Mouse (Mus musculus) liver, embryonic 11.5 days (tissue): ENCODE measurements around the gene Htr1d. TPM values are rescaled to one million over a fixed set of nuclear protein-coding genes. Genes with fewer than 3 reads are reported as not detected.
A peak's percentile ranks its signal among the peaks of the same experiment; 100 is the strongest.

Source experiments
- ATAC-seq: fragments of 200-750 bp; cut with Nextera tagmentation; replicated peaks from 2 replicates; pipeline ENCODE4 v1.8.0; 2017; ENCODE audit warnings: moderate number of reproducible peaks, mild to moderate bottlenecking, moderate TSS enrichment, moderate library complexity; ENCODE audit not compliant: low FRiP score
- DNase-seq: peaks from one replicate; pipeline ENCODE4 v3.0.0-alpha.2; 2017; ENCODE audit warnings: low spot score
- H3K27ac ChIP-seq: fragments of 300-500 bp; sonication (generic); 2 replicates; pipeline ENCODE4 v1.5.1; 2014; ENCODE audit warnings: mild to moderate bottlenecking, low read depth, low read length, control low read depth
- H3K27me3 ChIP-seq: fragments of 300-500 bp; sonication (generic); replicated peaks from 2 replicates; pipeline ENCODE4 v1.6.1; 2014; ENCODE audit warnings: low read length, mixed read lengths; ENCODE audit not compliant: control insufficient read depth, insufficient read depth
- H3K36me3 ChIP-seq: fragments of 300-500 bp; sonication (generic); 2 replicates; pipeline ENCODE4 v1.6.1; 2014; ENCODE audit warnings: mild to moderate bottlenecking, low read length, moderate library complexity, mixed read lengths; ENCODE audit not compliant: control insufficient read depth, insufficient read depth
- H3K4me1 ChIP-seq: fragments of 300-500 bp; sonication (generic); replicated peaks from 2 replicates; pipeline ENCODE4 v1.6.1; 2014; ENCODE audit warnings: low read length, mixed read lengths; ENCODE audit not compliant: control insufficient read depth, insufficient read depth
- H3K4me2 ChIP-seq: fragments of 300-500 bp; sonication (generic); 2 replicates; pipeline ENCODE4 v1.6.1; 2014; ENCODE audit warnings: mild to moderate bottlenecking, control low read depth, moderate library complexity
- H3K4me3 ChIP-seq: fragments of 300-500 bp; sonication (generic); 2 replicates; pipeline ENCODE4 v1.5.1; 2014; ENCODE audit warnings: low read depth, low read length, control low read depth
- H3K9ac ChIP-seq: fragments of 300-500 bp; sonication (generic); 2 replicates; pipeline ENCODE4 v1.6.1; 2014; ENCODE audit warnings: low read depth, low read length, control low read depth
- H3K9me3 ChIP-seq: fragments of 300-500 bp; sonication (generic); 2 replicates; pipeline ENCODE4 v1.6.1; 2016; ENCODE audit warnings: low read length, inconsistent platforms, mixed read lengths; ENCODE audit not compliant: control insufficient read depth
- WGBS: fragments of 180-500 bp; shearing (Covaris S2); extraction: QIAGEN DNeasy Blood & Tissue Kit; methylation state at CpG from one replicate; pipeline ENCODE4 v1.1.7; 2014; 5-methylcytosine and 5-hydroxymethylcytosine counted together
- polyA plus RNA-seq: library from polyadenylated mRNA; unstranded; fragments of >200 nt; fragmentation: Nextera tagmentation; extraction: Ambion mirVana; gene quantifications from 2 replicates; pipeline ENCODE4 v1.2.1, GENCODE M21; 2014

Gene Htr1d
- polyA plus RNA-seq, 1 experiment from 2014 or later = not detected

DNA sequence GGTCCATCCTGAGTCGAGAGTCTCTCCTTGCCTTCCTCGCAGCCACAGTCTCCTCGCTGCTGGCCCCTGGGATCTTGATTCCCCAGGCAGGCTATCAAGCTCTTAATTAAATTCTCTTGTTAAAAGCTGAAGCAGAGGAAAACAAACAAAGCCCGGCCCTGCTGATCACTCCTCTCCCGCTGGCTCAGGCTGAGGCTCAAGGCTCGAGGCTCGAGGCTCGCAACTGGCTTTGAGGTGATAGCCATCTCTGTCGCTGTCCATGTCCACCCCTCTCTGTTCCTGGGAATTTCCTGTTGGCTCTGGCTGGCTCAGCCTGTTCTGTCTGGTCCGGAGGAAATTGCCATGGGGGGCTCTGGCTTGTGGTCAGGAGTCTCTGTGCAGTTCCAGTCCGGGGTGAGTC is 4.4 kb upstream of the Htr1d start:
- Histone ChIP-seq H3K4me2 (no peak overlapping the region), H3K36me3 (no peaks in the 10 kb centered on the region), H3K27ac (no peak overlapping the region), H3K9ac (no peak overlapping the region), H3K27me3 (peaks cover 30% of the 10 kb centered on the region), H3K4me1 (no peaks in the 10 kb centered on the region), H3K4me3 (no peak overlapping the region), H3K9me3 (no peaks in the 10 kb centered on the region)
- no peak for ATAC-seq
- WGBS = 19% methylated on average over 11 of the region's 11 CpGs
- DNase-seq = no peak

DNA sequence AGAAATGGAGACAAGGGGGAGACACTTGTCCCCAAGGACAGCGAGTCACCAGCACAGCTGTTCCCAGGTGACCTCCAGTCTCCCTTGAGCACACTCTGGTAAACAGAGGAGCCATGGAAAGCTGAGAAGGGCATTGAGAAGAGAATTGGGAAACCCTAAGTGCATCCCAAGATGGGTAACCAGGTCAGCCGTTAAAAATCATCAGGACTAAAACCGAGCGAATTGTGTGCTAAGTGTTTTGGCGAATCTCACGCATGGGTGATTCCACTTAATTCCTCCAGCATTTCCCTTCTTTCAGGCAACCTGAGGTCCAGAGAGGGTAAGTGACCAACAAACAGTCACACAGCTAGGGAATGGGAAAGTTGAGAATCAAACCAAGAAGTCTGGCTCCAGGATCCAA is 3.9 kb upstream of the Htr1d start:
- Histone ChIP-seq H3K36me3 (no peaks in the 10 kb centered on the region), H3K9ac (no peak overlapping the region), H3K4me1 (peaks cover 3% of the 10 kb centered on the region; the same call in 1 of the 2 replicates), H3K4me3 (no peak overlapping the region), H3K9me3 (no peaks in the 10 kb centered on the region), H3K4me2 (no peak overlapping the region), H3K27me3 (peaks cover 34% of the 10 kb centered on the region), H3K27ac (no peak overlapping the region)
- ATAC-seq = no peak
- WGBS = 75% methylated on average over 6 of the region's 6 CpGs
- DNase-seq = no peak

DNA sequence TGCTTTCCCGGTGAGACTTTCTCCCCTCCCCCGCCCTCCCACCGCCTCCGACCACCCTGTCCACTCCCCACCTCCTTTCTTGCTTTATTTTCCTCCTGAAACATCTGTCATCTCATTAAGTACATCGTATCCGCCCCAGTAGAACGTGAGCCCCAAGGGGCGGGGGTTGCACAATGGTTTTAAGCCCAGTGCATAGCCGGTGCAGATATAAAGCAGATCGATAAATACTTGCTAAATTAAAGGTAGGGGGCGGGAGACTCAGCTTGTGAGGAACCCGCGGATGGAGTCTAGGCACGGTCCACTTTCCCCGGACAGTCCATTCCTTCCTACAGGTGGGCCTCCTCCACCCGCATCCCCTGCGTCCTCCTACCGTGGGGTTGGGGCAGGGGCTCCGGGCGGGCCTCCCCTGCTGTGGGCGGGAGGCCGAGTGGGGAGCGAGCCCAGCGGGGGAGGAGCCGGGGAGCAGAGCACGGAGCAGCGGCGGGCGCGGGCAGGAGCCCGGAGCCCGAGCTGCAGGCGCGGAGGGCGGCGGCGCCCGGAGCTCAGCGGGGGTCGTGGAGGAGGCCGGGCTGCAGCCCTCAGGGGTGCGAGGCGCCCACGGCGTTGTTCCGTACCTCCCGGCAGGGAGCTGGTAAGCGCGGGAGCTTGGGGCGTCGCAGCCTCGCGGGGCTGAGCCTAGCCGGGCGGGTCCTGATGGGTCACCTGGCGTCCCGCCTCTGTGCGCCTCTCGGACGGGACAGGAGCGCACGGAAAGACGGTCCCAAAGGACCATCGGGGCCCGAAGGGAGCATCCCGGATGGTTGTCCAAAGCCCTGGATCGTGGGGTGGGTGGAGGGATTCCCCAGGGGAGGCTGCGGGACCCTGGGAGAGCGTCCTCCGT is 1.0 kb downstream of the Htr1d start:
- Histone ChIP-seq H3K27ac (no peak overlapping the region), H3K27me3 (peaks cover 47% of the 10 kb centered on the region), H3K9me3 (no peaks in the 10 kb centered on the region), H3K36me3 (no peaks in the 10 kb centered on the region), H3K4me2 (peak overlapping the region; percentile 84), H3K4me1 (peaks cover 8% of the 10 kb centered on the region; the same call in 1 of the 2 replicates), H3K9ac (no peak overlapping the region), H3K4me3 (peak overlapping the region; percentile 47)
- WGBS = 3% methylated on average over 59 of the region's 70 CpGs
- ATAC-seq (no peak), DNase-seq (peak; percentile 37)

DNA sequence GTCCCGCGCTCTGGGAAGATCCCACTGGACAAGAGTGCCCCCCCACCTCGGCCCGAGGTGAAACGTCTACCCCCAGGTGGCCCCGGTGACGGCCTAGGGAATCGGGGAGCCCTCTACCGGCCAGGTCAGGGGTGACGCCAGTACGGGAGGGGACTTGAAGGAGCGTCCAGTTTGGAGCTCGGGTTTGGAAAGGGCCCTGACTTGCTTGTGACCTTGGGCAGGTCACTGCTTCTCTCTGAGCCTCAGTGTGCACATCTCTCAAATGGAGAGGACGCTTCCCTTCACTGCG is 1.6 kb downstream of the Htr1d start:
- WGBS = 2% methylated on average over 15 of the region's 15 CpGs
- no peak overlapping the region for H3K9ac ChIP-seq

DNA sequence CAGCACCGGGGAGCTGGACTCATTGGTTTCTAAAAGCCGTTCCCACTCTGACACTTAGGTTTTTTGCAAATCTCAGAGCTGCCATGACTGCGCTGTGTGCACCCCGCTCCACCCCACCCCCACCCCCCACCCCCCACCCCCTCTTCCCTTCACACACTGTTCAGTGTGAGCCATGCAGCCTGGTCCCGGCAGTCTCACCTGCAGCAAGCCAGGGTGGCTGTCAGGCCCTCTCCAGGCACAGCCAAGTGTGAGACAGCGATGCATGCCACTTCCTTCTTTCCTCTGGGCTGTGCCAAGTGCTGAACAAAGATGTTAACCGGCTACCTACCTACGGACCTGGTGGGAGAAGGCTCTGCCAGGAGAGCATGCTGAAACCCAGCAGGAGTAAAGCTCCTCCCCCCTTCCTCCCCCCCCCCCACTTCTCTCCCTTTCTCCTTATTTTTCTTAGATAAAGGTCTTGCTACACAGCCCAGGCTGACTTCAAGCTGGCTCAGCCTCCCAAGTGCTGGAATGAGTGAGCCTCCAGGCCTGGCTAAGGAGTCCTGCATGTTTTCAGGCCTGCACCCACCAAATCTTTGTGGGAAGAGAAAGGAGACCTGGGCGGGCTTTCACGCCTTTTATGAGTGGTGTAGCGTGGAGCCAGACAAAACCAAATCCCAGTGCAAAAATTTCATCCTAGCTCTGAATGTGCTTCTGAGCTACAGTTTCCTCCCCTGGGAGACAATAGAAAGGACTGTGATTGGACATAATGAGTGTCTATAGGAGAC is 7.5 kb downstream of the Htr1d start:
- DNase-seq = no peak
- Histone ChIP-seq H3K36me3 (no peaks in the 10 kb centered on the region), H3K27me3 (peaks cover 8% of the 10 kb centered on the region), H3K9me3 (no peaks in the 10 kb centered on the region), H3K9ac (no peak overlapping the region), H3K4me1 (no peaks in the 10 kb centered on the region), H3K27ac (no peak overlapping the region), H3K4me2 (no peak overlapping the region), H3K4me3 (no peak overlapping the region)
- 37% methylated on average over 11 of the region's 11 CpGs for WGBS
- no peak for ATAC-seq

More for the DNA sequence above, 1.6 kb downstream of the Htr1d start:
- no peak overlapping the region for H3K27ac ChIP-seq
- peaks cover 51% of the 10 kb centered on the region for H3K27me3 ChIP-seq
- H3K36me3 ChIP-seq = no peaks in the 10 kb centered on the region
- no peaks in the 10 kb centered on the region for H3K9me3 ChIP-seq
- ATAC-seq = no peak
- peak overlapping the region; percentile 47 for H3K4me3 ChIP-seq
- H3K4me1 ChIP-seq = peaks cover 8% of the 10 kb centered on the region; the same call in 1 of the 2 replicates
- peak overlapping the region; percentile 84 for H3K4me2 ChIP-seq
- DNase-seq = peak; percentile 46

DNA sequence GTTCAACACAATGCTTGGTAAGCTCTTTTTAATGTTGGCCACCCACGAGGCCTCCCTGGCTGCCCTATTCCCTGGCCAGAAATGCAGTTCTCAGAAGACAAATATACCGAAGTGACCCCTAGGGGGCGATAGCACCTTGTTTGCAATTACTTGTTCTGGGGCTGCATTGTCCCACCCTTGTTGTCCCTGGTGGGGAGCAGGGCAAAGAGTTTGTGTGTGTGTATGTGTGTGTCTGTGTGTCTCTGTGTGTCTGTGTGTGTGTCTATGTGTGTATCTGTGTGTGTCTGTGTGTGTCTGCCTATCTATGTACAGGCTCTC is 8.0 kb downstream of the Htr1d start:
- Histone ChIP-seq H3K4me1 (no peaks in the 10 kb centered on the region), H3K27me3 (peaks cover 8% of the 10 kb centered on the region), H3K9me3 (no peaks in the 10 kb centered on the region), H3K4me2 (no peak overlapping the region), H3K27ac (no peak overlapping the region), H3K36me3 (no peaks in the 10 kb centered on the region), H3K4me3 (no peak overlapping the region), H3K9ac (no peak overlapping the region)
- no peak for ATAC-seq
- 0% methylated on average over 3 of the region's 3 CpGs for WGBS
- peak; percentile 42 for DNase-seq

DNA sequence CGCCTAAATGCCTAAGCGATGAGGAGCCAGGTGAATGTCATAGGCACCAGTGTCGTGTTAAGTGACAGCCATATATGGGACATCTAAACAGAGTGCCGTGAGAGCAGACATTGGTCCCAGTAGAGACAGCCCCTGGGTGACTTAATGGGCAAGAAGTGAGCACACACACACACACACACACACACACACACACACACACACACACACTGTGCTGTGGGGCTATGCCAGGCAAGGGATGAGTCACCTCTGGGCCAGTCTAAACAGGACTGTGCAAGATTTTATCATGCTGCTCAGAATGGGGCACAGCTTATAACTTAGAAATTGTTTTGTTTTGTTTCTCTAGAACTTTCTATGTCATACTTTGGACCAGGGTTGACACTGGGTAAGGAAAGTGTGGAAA is 10.7 kb downstream of the Htr1d start:
- Histone ChIP-seq H3K27me3 (peaks cover 4% of the 10 kb centered on the region), H3K36me3 (no peaks in the 10 kb centered on the region), H3K9ac (no peak overlapping the region), H3K4me3 (no peak overlapping the region), H3K4me2 (no peak overlapping the region), H3K9me3 (no peaks in the 10 kb centered on the region), H3K4me1 (no peaks in the 10 kb centered on the region), H3K27ac (no peak overlapping the region)
- DNase-seq (no peak), ATAC-seq (no peak)
- WGBS = 72% methylated on average over 4 of the region's 4 CpGs

DNA sequence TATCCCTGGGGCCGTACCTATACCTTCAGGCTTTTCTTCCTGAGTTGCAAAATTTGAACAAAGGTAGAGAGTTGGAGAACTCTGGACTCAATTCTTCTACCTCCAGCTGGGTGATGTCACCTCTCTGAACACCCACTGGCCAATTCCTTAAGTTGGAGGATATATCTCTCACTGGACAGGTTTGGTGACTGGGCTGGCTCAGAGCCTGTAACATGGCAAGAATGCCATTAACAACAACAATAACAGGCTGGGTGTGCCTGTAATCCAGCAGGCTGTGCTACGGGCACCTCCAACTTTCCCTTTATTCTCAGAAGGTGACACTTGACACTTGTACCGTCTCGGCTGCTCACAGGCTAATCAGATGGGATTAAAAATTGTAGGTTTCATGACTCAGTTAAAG is 15.8 kb downstream of the Htr1d start:
- Histone ChIP-seq H3K36me3 (no peaks in the 10 kb centered on the region), H3K27ac (no peak overlapping the region), H3K4me3 (no peak overlapping the region), H3K27me3 (no peaks in the 10 kb centered on the region; the same call in 1 of the 2 replicates), H3K4me2 (no peak overlapping the region), H3K9ac (no peak overlapping the region), H3K4me1 (no peaks in the 10 kb centered on the region), H3K9me3 (no peaks in the 10 kb centered on the region)
- 82% methylated on average over 4 of the region's 4 CpGs for WGBS
- no peak for DNase-seq
- no peak for ATAC-seq
